Mouse (Mus musculus) hindlimb bud, embryonic 11.5 days (tissue): ENCODE measurements around the gene Rinl.

Experiments
- DNase-seq: peaks from one replicate; pipeline ENCODE4 v3.0.0-alpha.2; 2012; ENCODE audit warnings: low read depth, low spot score; ENCODE audit errors: extremely low spot score

Gene Rinl

DNA sequence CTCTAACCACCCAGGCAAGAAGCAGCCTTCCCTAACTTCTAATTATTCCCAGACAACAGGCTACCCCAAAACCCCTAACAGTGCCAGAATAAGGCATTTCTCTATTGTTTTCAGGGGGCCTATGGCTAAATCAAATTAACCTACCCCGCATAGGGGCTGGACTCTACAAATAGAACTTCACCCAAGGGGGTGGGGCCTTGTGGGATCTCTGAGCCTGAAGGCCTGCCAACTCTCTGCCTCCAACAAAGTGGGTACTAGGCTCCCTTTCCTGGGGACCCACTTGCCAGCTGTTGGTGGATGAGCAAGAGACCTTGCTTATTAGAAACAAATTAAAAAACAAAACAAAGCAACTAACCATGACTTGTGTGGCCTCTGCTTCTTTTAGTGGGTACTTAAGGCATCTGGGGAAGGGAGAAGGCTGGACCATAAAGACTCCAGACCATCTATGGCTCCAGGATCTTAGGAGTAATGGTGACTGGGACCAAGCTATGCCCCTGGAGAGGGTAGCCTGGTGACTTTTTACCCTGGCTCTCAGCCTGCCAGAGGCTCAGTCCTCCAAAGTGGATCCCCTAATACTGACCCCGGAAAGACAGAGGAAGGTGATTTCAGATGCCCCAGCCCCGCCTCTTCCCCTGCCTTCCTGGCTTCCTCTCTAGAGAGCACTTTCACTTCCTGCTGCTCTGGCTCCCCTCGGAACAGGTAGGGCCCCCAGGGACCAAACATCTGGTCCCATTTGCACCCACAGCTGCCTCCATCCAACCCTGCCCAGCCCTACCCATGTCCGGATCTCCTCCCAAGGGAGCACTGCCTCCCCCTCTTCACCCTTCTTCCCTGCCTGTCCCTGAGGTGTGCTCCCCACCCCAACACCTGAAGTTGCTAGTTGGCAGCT, at the start of gene Rinl:
Rinl (plus strand) TSS at position 663 of the 889 bp plus-strand sequence.
- no peak for DNase-seq

- no peak for DNase-seq
These were observed 48.9 kb upstream of the Rinl start for GRCm38 (mm10) chr7:28739829-28740228.

DNA sequence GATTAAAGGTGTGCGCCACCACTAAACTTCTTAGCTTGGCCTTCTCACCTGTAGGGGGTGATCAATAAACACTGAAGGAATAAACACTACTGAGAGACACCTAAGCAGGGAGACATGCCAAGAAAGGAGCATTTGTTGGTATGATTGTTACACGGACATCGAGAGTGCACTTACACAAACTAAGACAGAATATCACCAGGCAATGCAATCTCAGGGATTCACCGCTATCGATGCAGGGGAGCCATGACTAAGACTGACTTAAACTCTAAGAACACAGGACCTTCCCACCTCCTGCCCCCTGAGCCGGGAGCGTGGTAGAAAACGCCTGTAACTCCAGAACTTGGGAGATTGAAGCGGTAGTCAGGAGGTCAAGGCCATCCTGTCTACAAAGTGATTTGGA, 47.8 kb upstream of the Rinl start:
- DNase-seq: no peak

DNA sequence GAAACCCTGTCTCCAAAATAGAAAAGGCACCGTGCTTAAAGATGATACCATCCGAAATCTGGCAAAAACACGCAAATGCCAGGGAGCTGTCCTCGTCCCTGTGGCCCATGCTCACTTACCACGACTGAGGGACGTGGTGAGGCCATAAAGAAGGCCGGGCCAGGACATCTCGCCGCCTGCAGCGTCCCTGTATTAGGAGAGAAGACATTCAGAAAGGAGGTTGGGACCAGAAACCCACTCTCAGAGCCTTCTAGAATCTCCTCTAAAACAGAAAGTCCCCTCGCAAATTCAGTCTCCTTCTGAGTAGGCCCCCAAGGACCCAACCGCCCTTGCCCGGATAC, 47.4 kb upstream of the Rinl start:
- DNase-seq: no peak

DNA sequence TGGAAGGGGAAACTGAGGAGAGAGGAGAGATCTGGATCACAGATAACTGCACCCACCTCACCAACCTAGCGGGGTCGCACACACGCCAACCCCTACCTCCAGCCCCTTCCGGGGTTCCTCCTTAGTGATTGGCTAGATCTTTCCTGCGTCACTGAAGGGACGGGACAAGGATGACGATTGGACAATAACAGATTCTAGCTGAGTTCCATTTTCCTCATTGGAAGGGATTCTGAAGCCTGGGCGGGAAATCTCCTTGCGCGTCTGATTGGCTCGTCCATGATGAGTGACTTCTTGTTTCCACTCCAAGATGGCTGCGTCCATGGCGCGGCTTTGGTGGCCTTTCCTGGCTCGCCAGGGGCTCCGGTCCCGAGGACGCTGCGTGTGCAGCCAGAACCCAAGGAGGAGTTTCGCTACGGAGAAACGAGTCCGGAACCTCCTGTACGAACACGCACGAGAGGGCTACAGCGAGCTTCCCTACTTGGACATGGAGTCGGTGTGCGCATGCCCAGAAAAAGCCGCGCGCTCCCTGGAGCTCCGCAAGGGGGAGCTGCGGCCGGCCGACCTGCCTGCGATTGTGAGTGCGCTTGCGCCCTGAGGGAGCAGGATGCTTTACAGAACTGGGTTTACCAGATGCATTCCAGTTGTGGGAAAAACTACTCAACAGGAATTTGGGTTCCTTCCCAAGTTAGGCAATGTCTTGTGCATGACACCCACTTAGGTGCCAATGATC, 46.9 kb upstream of the Rinl start, which contains the start of the genes Mrps12 and Sars2:
Mrps12 (minus strand) TSS at position 112 of the 730 bp plus-strand sequence.
Sars2 (plus strand) TSS at position 284 of the 730 bp plus-strand sequence.
- DNase-seq: peak; percentile 99

- no peak for DNase-seq
These were observed 38.8 kb upstream of the Rinl start for GRCm38 (mm10) chr7:28749935-28750334.

- no peak for DNase-seq
These were observed 32.7 kb upstream of the Rinl start, which contains the start of gene Ccer2 for GRCm38 (mm10) chr7:28756079-28756478. Gene Ccer2 (plus strand): TSS chr7:28756174.

DNA sequence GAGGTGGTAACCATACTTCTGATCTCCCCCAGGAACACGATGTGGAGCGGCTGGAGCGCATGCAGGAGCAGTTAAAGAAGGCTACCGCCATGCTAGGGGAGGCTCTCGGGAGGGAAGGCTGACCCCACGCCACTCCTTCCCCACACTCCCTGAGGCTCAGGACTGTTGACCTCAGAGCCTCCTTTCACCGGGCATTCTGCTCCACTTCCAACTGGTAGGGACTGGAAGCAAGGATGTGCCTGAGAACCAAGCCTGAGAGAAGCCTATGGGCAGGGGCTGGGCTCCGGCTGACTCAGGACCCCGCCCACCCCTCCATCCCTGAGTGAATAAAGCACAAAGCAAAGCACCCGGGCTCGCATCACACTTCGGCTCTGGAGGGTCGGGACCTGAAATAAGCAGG, 30.1 kb upstream of the Rinl start:
- DNase-seq: no peak

- DNase-seq: no peak
These were observed 26.9 kb upstream of the Rinl start for GRCm38 (mm10) chr7:28761907-28762306.

DNA sequence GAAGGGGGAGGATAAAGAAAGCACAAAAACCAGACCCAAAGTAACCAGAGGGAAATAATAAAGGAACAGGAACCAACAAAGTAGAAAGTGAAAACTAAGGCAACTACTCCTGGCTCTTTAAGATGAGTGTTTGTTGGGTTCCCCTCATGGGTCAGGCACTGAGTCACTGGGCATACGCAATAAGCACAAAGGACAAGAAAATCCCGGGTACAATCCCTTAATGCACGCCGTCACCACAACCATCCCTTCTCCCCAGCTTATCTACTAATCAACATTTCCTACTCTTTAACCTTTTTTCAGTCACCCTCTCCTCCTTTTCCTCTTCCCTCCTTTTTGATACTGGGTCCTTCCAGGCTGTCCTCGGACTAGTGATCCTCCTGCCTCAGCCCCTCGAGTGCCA, 23.6 kb upstream of the Rinl start:
- DNase-seq: no peak

GRCm38 (mm10) chr7:28766173-28766879, 22.4 kb upstream of the Rinl start, which contains the start of gene Sirt2:
Gene Sirt2 (plus strand): TSS chr7:28766735.
- peak; percentile 95 for DNase-seq

GRCm38 (mm10) chr7:28766910-28767309, 21.9 kb upstream of the Rinl start:
- DNase-seq: no peak

- no peak for DNase-seq
These were observed 21.3 kb upstream of the Rinl start, which contains the start of gene Nfkbib for GRCm38 (mm10) chr7:28767462-28767965. Gene Nfkbib (minus strand): TSS chr7:28767512.

DNA sequence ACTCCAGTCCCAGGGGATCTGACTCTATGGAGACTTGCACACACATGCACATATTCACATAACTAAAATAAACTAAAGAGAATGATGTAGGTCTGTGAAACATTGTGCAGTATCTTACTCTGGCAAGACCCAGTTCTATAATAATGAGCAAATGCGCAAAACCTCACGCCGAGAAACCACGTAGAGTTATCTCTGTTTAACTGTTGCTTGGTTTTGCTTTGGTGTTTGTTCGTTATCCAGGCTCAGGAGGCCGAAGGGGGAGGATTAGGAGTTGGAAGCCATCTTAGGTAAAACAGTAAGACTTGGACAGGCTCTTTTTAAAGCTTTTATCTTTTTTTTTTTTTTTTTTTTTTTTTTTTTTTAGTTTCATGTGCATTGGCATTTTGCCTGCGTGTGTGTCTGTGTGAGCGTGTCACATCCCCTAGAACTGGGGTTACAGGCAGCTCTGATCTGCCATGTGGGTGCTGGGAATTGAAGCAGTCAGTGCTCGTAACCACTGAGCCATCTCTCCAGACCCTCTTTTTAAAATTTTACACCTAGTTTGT, 19.3 kb upstream of the Rinl start:
- DNase-seq: no peak

- no peak for DNase-seq
These were observed 18.5 kb upstream of the Rinl start for GRCm38 (mm10) chr7:28770309-28770708.

DNA sequence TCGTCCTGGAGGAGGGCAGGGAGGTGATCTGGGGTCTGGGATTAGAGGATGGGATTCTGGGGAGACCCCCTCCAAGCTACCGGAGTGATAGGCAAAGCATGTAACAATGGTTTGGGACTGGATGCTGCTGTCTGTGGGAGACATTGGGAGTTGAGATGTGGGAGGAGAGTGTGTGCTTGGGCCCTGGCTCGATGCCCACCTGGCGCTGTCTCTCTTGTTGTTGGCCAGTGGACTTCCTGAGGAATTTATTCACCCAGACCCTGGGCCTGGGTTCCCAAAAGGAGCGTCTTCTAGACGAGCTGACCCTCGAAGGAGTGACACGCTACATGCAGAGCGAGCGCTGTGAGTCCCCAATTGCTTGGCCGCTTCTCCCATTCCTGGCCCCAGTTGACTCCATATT, 16.9 kb upstream of the Rinl start:
- DNase-seq: no peak

DNA sequence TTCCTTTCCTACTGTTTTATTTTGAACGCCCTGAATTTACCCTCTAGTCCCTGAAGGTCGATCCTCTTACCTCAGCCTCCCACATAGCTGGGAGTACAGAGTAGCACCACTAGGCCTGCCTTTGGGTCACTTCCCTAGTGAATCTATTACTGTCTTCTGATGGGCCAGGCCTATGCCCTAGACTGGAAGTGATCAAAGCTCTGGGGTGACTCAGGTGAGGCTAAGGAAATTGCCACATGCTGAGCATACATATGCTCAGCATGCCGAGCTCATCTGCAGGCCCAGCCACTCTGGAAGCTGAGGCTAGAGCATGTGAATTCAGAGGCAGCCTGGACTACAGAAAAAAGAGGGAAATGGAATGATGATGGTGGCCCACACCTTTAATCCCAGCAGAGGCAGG, 15.6 kb upstream of the Rinl start:
- no peak for DNase-seq

- no peak for DNase-seq
These were observed 14.6 kb upstream of the Rinl start for GRCm38 (mm10) chr7:28774164-28774563.

GRCm38 (mm10) chr7:28775129-28775528, 13.6 kb upstream of the Rinl start:
- no peak for DNase-seq

GRCm38 (mm10) chr7:28778825-28779224, 9.9 kb upstream of the Rinl start:
- no peak for DNase-seq
